Mouse (Mus musculus): Measurements from ENCODE around the gene Ccdc14. TPM values are rescaled to one million over a fixed set of nuclear protein-coding genes. Genes with fewer than 3 reads are reported as not detected.
"Not testable (repeated sequence)": the region's sequence is repeated elsewhere in the genome, so short reads cannot be mapped to it uniquely, and the experiment has no call there.

The Ccdc14 gene
- total and polyA plus RNA-seq, 3 experiments: 6.5 to 8.2 TPM; not detected in 1

GRCm38 (mm10) chr16:34653023-34653422 lies 37.4 kb upstream of the Ccdc14 start:
- DNase-seq (ENCODE audit: low read depth, low spot score): no peak
- no peaks in the 10 kb centered on the region for H3K79me2 ChIP-seq (ENCODE audit: control insufficient read depth, insufficient read depth, low read length, poor library complexity)
- no peak overlapping the region for H3K9ac ChIP-seq (ENCODE audit: control insufficient read depth, low read depth, low read length, poor library complexity, severe bottlenecking)
- H3K36me3 ChIP-seq (ENCODE audit: control insufficient read depth in 1 of 2, insufficient read depth in 2 of 2, low read length in 2 of 2): no peaks in the 10 kb centered on the region
- no peak overlapping the region for H3K27ac ChIP-seq (ENCODE audit: control insufficient read depth, low read depth, low read length)
- no peaks in the 10 kb centered on the region; a peak in 1 of 4 replicates for H3K27me3 ChIP-seq (ENCODE audit: control insufficient read depth in 1 of 2, insufficient read depth in 2 of 2, low read length in 2 of 2)
- H3K4me3 ChIP-seq (ENCODE audit: control insufficient read depth in 1 of 2, insufficient read depth in 1 of 2, low read depth in 2 of 2, low read length in 2 of 2): no peak overlapping the region
- H3K4me1 ChIP-seq (ENCODE audit: control insufficient read depth in 1 of 2, insufficient read depth in 2 of 2, low read length in 2 of 2): no peaks in the 10 kb centered on the region
- H3K9me3 ChIP-seq (replicated peaks; ENCODE audit: insufficient read depth, low read length): no peaks in the 10 kb centered on the region
- TF ChIP-seq ELF1 (IDR thresholded peaks at IDR 0.05; ENCODE audit: low read depth, low read length): no peak
- no peak for TF ChIP-seq ETS1 (IDR thresholded peaks at IDR 0.05; ENCODE audit: low read depth, low read length)

DNA sequence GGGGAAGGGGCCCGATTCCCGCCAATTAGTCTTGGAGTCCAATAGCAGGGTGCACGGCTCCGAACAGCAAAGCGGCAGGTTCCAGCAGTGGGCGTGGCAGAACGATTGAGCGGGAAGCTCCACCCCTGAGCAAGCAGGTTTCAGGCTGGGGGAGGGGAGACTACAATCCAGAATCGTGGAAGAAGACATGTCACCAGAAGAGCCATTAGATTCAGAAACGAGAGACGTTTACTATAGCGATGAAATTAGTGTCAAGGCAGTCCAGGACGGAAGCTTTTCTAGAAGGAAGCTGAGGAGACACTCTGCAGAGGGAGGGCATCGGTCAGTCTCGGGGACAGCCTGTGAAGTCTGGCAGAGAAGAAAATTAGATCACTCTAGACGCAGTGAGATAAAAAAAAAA lies 32.9 kb upstream of the Ccdc14 start:
- H3K4me3 ChIP-seq (ENCODE audit: control insufficient read depth in 1 of 2, insufficient read depth in 1 of 2, low read depth in 2 of 2, low read length in 2 of 2): not testable (repeated sequence)

GRCm38 (mm10) chr16:34657983-34658382 lies 32.4 kb upstream of the Ccdc14 start:
- no peak overlapping the region for H3K27ac ChIP-seq (ENCODE audit: control insufficient read depth, low read depth, low read length)
- no peak overlapping the region for H3K4me3 ChIP-seq (ENCODE audit: control insufficient read depth in 1 of 2, insufficient read depth in 1 of 2, low read depth in 2 of 2, low read length in 2 of 2)
- no peaks in the 10 kb centered on the region for H3K4me1 ChIP-seq (ENCODE audit: control insufficient read depth in 1 of 2, insufficient read depth in 2 of 2, low read length in 2 of 2)
- no peak for DNase-seq (ENCODE audit: low read depth, low spot score)
- H3K79me2 ChIP-seq (ENCODE audit: control insufficient read depth, insufficient read depth, low read length, poor library complexity): no peaks in the 10 kb centered on the region
- no peaks in the 10 kb centered on the region for H3K9me3 ChIP-seq (replicated peaks; ENCODE audit: insufficient read depth, low read length)
- TF ChIP-seq GATA1 (IDR thresholded peaks at IDR 0.05; ENCODE audit: low read depth, low read length) (no peak), NELFE (IDR thresholded peaks at IDR 0.05; ENCODE audit: low read depth, low read length) (no peak), NRF1 (IDR thresholded peaks at IDR 0.05; ENCODE audit: insufficient read depth, low read depth, low read length, poor library complexity, severe bottlenecking) (no peak), USF1 (IDR thresholded peaks at IDR 0.05; ENCODE audit: low read depth, low read length) (no peak), TBP (IDR thresholded peaks at IDR 0.05; ENCODE audit: low read depth, low read length) (no peak), TCF12 (IDR thresholded peaks at IDR 0.05; ENCODE audit: low read depth, low read length) (no peak), TAL1 (IDR thresholded peaks at IDR 0.05; ENCODE audit: low read length) (no peak), RCOR1 (IDR thresholded peaks at IDR 0.05; ENCODE audit: low read depth, low read length) (no peak), SIN3A (IDR thresholded peaks at IDR 0.05; ENCODE audit: low read length) (no peak), CHD2 (IDR thresholded peaks at IDR 0.05; ENCODE audit: low read length) (no peak), POLR2AphosphoS2 (IDR thresholded peaks at IDR 0.05; ENCODE audit: low read length) (no peak), ELF1 (IDR thresholded peaks at IDR 0.05; ENCODE audit: low read depth, low read length) (no peak), MYC (IDR thresholded peaks at IDR 0.05; ENCODE audit: low read depth, low read length) (no peak), EP300 (IDR thresholded peaks at IDR 0.05; ENCODE audit: low read depth in 1 of 2, low read length in 2 of 2) (no peak), GABPA (IDR thresholded peaks at IDR 0.05; ENCODE audit: low read depth, low read length) (no peak)
- no peak overlapping the region for H3K9ac ChIP-seq (ENCODE audit: control insufficient read depth, low read depth, low read length, poor library complexity, severe bottlenecking)
- H3K27me3 ChIP-seq (ENCODE audit: control insufficient read depth in 1 of 2, insufficient read depth in 2 of 2, low read length in 2 of 2): peaks cover 2 to 3% of the 10 kb centered on the region in 2 experiments; a peak in 3 of 4 replicates
- no peaks in the 10 kb centered on the region for H3K36me3 ChIP-seq (ENCODE audit: control insufficient read depth in 1 of 2, insufficient read depth in 2 of 2, low read length in 2 of 2)

More for the DNA sequence above, 32.9 kb upstream of the Ccdc14 start:
- not testable (repeated sequence) for H3K27me3 ChIP-seq (ENCODE audit: control insufficient read depth in 1 of 2, insufficient read depth in 2 of 2, low read length in 2 of 2); H3K36me3 ChIP-seq (ENCODE audit: control insufficient read depth in 1 of 2, insufficient read depth in 2 of 2, low read length in 2 of 2); DNase-seq (ENCODE audit: low read depth, low spot score); H3K9me3 ChIP-seq (replicated peaks; ENCODE audit: insufficient read depth, low read length); H3K9ac ChIP-seq (ENCODE audit: control insufficient read depth, low read depth, low read length, poor library complexity, severe bottlenecking); H3K79me2 ChIP-seq (ENCODE audit: control insufficient read depth, insufficient read depth, low read length, poor library complexity); H3K27ac ChIP-seq (ENCODE audit: control insufficient read depth, low read depth, low read length); H3K4me1 ChIP-seq (ENCODE audit: control insufficient read depth in 1 of 2, insufficient read depth in 2 of 2, low read length in 2 of 2)

All from MEL (cell line).